Mouse (Mus musculus) midbrain, embryonic 14.5 days (tissue): ENCODE data around the gene Lpar4. TPM values are rescaled to one million over a fixed set of nuclear protein-coding genes. Genes with fewer than 3 reads are reported as not detected.

Experiments used
- ATAC-seq: fragments of 200-750 bp; cut with Nextera tagmentation; 2 replicates; pipeline ENCODE4 v1.8.0; 2017; ENCODE audit warnings: moderate number of reproducible peaks, moderate library complexity; ENCODE audit not compliant: low FRiP score, low TSS enrichment
- DNase-seq: peaks from one replicate; pipeline ENCODE4 v3.0.0-alpha.2; 2015
- H3K27ac ChIP-seq: fragments of 300-500 bp; sonication (generic); replicated peaks from 2 replicates; pipeline ENCODE4 v1.5.1; 2014; ENCODE audit warnings: mild to moderate bottlenecking, low read depth, low read length, moderate library complexity
- H3K27me3 ChIP-seq: fragments of 300-500 bp; sonication (generic); 2 replicates; pipeline ENCODE4 v1.6.1; 2014; ENCODE audit warnings: low read length, control low read depth, mixed read lengths; ENCODE audit not compliant: control insufficient read depth, insufficient read depth
- H3K36me3 ChIP-seq: fragments of 300-500 bp; sonication (generic); 2 replicates; pipeline ENCODE4 v1.6.1; 2014; ENCODE audit warnings: low read length, control low read depth; ENCODE audit not compliant: control insufficient read depth, insufficient read depth
- H3K4me1 ChIP-seq: fragments of 300-500 bp; sonication (generic); 2 replicates; pipeline ENCODE4 v1.6.1; 2014; ENCODE audit warnings: mild to moderate bottlenecking, antibody characterized with exemption, low read length, control low read depth; ENCODE audit not compliant: control insufficient read depth, insufficient read depth
- H3K4me2 ChIP-seq: fragments of 300-500 bp; sonication (generic); 2 replicates; pipeline ENCODE4 v1.6.1; 2014; ENCODE audit warnings: mild to moderate bottlenecking, low read length, moderate library complexity
- H3K4me3 ChIP-seq: fragments of 300-500 bp; sonication (generic); replicated peaks from 2 replicates; pipeline ENCODE4 v1.5.1; 2014; ENCODE audit warnings: low read depth, low read length
- H3K9ac ChIP-seq: fragments of 300-500 bp; sonication (generic); replicated peaks from 2 replicates; pipeline ENCODE4 v1.6.1; 2014; ENCODE audit warnings: mild to moderate bottlenecking, low read length, moderate library complexity
- H3K9me3 ChIP-seq: fragments of 300-500 bp; sonication (generic); 2 replicates; pipeline ENCODE4 v1.6.1; 2016; ENCODE audit warnings: low read length, control low read depth, mixed read lengths; ENCODE audit not compliant: control insufficient read depth
- WGBS: fragments of 180-500 bp; shearing (Covaris S2); extraction: QIAGEN DNeasy Blood & Tissue Kit; methylation state at CpG from one replicate; pipeline ENCODE4 v1.1.7; 2014; 5-methylcytosine and 5-hydroxymethylcytosine counted together
- polyA plus RNA-seq: library from polyadenylated mRNA; unstranded; fragments of >200 nt; fragmentation: Nextera tagmentation; extraction: Ambion mirVana; gene quantifications from 2 replicates; pipeline ENCODE4 v1.2.1, GENCODE M21; 2014

Gene Lpar4
- polyA plus RNA-seq, 1 experiment from 2014 or later, result 7.5 TPM

DNA sequence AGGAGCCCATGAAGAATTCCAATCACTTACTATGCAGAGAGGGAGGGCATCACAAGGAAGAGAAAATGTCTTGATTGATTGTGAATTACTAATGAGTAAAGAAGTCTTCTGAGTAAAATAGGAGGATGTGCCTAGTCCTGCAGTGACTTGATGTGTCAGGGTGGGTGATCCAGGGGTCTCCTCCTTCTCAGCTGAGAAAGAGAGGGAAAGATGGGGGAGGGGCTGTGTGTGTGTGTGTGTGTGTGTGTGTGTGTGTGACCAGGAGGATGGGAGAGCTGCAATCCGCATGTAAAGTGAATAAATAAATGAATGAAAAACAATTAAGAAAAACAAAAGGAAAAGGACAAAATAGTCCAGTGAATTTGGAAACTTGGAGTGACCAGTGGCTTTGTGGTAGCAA lies 30.1 kb downstream of the Lpar4 start:
- DNase-seq, result no peak
- no peaks in the 10 kb centered on the region for H3K27me3 ChIP-seq
- no peaks in the 10 kb centered on the region for H3K4me1 ChIP-seq
- WGBS, result 59% methylated on average over 1 of the region's 1 CpGs
- no peak overlapping the region for H3K4me2 ChIP-seq
- no peak overlapping the region for H3K27ac ChIP-seq
- H3K4me3 ChIP-seq, result no peak overlapping the region
- no peaks in the 10 kb centered on the region for H3K36me3 ChIP-seq
- H3K9me3 ChIP-seq, result no peaks in the 10 kb centered on the region
- no peak overlapping the region for H3K9ac ChIP-seq
- no peak for ATAC-seq

DNA sequence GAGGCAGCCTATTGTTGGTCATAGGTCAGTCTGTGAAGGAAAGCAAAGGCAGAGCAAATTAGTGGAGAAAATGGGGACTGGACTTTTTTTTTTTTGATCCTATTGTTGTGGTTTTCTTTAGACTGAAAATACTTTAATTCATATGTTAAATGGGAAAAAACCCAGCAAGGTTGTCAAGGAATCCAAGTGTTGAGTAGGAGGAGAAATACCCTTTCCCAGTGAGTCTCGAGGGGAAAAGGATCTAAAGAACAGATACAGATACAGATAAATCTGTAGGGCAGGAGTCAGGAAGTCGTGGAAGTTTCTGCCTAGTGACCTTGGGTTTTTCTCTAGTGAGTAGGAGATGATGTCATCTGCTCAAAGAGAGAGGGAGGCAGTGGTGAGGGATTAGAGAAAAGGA lies 30.6 kb downstream of the Lpar4 start:
- no peak for DNase-seq
- H3K4me2 ChIP-seq, result no peak overlapping the region
- 8% methylated on average over 2 of the region's 2 CpGs for WGBS

DNA sequence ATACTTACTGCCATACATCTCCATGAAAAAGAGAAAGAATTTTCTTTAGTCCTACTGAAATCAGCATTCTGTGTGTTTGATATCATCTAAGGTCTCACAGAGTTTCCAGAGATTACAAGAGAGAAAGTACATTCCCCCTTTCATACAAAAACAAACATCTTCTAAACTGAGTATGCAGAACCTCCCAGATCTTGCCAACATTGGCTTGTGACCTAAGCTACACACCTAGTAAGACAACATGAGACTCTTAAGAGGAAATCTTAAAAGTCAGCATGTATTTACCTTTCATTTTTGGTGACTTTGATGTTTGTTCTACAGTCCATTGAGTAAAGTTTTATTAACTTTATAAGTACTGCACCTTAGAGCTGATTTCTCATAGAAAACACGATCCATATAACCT lies 33.4 kb downstream of the Lpar4 start:
- no peak overlapping the region for H3K27ac ChIP-seq
- H3K4me1 ChIP-seq, result no peaks in the 10 kb centered on the region
- WGBS, result 67% methylated on average over 1 of the region's 1 CpGs
- no peaks in the 10 kb centered on the region for H3K9me3 ChIP-seq
- H3K36me3 ChIP-seq, result no peaks in the 10 kb centered on the region
- ATAC-seq (no peak), DNase-seq (no peak)
- no peaks in the 10 kb centered on the region; the same call in 1 of the 2 replicates for H3K27me3 ChIP-seq
- no peak overlapping the region for H3K4me3 ChIP-seq
- H3K9ac ChIP-seq, result no peak overlapping the region
- no peak overlapping the region for H3K4me2 ChIP-seq

More for the DNA sequence above, 30.6 kb downstream of the Lpar4 start:
- no peak overlapping the region for H3K9ac ChIP-seq
- no peak overlapping the region for H3K4me3 ChIP-seq
- H3K27ac ChIP-seq, result no peak overlapping the region
- no peaks in the 10 kb centered on the region for H3K36me3 ChIP-seq
- no peak for ATAC-seq
- no peaks in the 10 kb centered on the region for H3K27me3 ChIP-seq
- H3K9me3 ChIP-seq, result no peaks in the 10 kb centered on the region
- no peaks in the 10 kb centered on the region for H3K4me1 ChIP-seq

DNA sequence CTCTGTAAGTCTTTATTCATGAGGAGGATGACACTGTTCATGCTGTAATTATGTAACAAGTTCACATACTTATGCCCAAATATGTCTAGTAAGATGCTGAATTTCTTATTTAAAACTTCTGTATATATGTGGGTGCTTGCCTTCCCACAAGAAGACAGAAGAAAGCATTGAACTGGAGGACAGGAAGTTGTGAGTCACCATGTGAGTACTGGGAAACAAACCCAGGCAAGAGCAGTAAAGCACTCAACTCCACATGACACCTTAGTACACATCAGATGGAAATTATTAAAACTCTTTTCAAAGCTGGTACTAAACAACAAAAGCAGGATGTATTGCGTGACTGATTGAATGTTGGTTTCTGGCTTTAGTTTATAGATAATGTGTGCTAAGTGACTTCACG lies 41.8 kb downstream of the Lpar4 start:
- H3K9ac ChIP-seq, result no peak overlapping the region
- WGBS, result 61% methylated on average over 2 of the region's 2 CpGs
- no peak overlapping the region for H3K4me3 ChIP-seq
- no peaks in the 10 kb centered on the region for H3K36me3 ChIP-seq
- no peaks in the 10 kb centered on the region for H3K9me3 ChIP-seq
- H3K27me3 ChIP-seq, result no peaks in the 10 kb centered on the region; the same call in 1 of the 2 replicates
- H3K27ac ChIP-seq, result no peak overlapping the region
- H3K4me1 ChIP-seq, result no peaks in the 10 kb centered on the region
- DNase-seq (no peak), ATAC-seq (no peak)
- H3K4me2 ChIP-seq, result no peak overlapping the region

DNA sequence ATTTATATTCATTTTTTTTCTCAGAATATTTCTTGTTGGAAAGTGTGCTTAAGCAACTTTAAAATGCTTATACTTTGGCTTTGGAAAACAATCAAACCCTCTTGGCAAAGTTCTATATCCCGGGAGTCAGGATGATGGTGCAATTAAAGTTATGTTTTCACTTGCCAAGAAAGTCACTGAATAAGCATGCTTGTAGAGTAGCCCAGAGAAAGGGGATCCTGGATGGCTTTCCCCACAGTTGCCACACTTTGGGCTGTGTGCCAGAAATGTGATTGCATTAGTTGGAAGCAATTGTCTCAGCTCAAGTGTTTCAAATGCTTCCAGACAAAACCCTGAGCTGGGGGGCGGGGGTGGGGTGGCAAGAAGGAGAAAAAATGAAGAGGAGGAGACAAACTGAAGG lies 43.9 kb downstream of the Lpar4 start:
- Histone ChIP-seq H3K4me3 (no peak overlapping the region), H3K9me3 (no peaks in the 10 kb centered on the region), H3K4me2 (no peak overlapping the region), H3K9ac (no peak overlapping the region), H3K27me3 (no peaks in the 10 kb centered on the region), H3K27ac (no peak overlapping the region), H3K36me3 (no peaks in the 10 kb centered on the region), H3K4me1 (no peaks in the 10 kb centered on the region)
- DNase-seq, result peak; percentile 47
- ATAC-seq, result no peak
- 43% methylated on average over 2 of the region's 2 CpGs for WGBS

Other genes starting within 250 kb of the Lpar4 start
- 0.13 and 0.16 TPM in 2 replicates for gene Rtl3, start 80.0 kb upstream of the Lpar4 start, polyA plus RNA-seq
- gene P2ry10, start 167.9 kb downstream of the Lpar4 start, polyA plus RNA-seq, result not detected in 2 replicates
- 0.25 and 0.42 TPM in 2 replicates for gene P2ry10b, start 228.3 kb downstream of the Lpar4 start, polyA plus RNA-seq